Mouse (Mus musculus) CD4-positive, CD25-positive, alpha-beta regulatory T cell, adult 9 weeks (primary cell): Measurements from ENCODE around the gene Icam1. TPM values are rescaled to one million over a fixed set of nuclear protein-coding genes. Genes with fewer than 3 reads are reported as not detected.

Source experiments
- polyA plus RNA-seq: library from polyadenylated mRNA; unstranded; fragments of 100-300 nt; shearing (Covaris generic); gene quantifications from one replicate; pipeline ENCODE4 v1.2.1, GENCODE M21; 2017

The Icam1 gene
- polyA plus RNA-seq = 113 TPM

GRCm38 (mm10) chr9:21015571-21016130, at the start of gene Icam1:
Gene Icam1 (plus strand): TSS chr9:21015985.

GRCm38 (mm10) chr9:20976216-20976960, 39.4 kb upstream of the Icam1 start, which contains the start of gene S1pr2:
Gene S1pr2 (minus strand): TSS chr9:20976781.

DNA sequence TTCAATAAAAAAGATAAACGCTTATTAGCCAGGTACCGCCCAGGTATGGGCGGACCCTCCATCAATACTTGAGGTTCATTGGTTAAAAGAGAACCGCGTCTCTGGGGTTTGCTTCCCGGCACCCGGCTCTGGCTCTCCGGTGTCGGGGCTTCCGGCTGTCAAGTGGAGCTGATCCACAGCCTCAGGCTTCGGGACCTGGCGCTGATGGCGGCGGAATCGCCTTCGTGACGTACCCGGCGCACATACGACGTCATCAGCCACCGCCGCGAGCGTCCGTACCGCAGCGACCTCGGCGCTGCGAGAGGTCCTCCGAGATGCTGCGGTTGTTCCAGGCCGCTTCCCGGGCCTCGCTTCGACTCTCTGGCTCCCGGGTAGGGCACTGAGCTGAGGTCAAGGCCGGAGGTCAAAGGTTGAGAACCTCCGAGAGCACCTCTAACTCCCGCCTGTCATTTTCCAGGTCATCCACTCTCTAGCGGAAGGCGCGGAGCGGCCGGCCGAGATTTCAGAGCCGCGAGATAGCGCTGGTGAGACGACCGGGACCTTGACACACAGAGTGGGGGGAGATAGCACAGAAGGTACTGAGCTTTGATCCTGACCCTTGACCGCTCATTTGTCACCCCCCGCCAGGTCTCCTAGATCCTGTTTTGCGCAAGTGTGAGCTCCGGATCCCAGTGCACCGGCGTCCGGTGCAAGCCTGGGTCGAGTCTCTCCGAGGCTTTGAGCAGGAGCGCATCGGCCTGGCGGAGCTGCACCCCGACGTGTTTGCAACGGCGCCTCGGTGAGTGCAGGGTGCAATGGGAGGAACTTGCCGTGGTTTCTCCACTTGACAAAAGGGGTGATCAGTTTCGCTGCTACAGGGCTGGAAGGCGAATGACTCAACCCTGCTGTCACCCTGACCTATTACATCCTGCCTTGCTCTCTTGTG, 12.9 kb upstream of the Icam1 start, which contains the start of gene Mrpl4:
TSS of gene Mrpl4 (plus strand) at position 112 of the 925 bp plus-strand sequence.

DNA sequence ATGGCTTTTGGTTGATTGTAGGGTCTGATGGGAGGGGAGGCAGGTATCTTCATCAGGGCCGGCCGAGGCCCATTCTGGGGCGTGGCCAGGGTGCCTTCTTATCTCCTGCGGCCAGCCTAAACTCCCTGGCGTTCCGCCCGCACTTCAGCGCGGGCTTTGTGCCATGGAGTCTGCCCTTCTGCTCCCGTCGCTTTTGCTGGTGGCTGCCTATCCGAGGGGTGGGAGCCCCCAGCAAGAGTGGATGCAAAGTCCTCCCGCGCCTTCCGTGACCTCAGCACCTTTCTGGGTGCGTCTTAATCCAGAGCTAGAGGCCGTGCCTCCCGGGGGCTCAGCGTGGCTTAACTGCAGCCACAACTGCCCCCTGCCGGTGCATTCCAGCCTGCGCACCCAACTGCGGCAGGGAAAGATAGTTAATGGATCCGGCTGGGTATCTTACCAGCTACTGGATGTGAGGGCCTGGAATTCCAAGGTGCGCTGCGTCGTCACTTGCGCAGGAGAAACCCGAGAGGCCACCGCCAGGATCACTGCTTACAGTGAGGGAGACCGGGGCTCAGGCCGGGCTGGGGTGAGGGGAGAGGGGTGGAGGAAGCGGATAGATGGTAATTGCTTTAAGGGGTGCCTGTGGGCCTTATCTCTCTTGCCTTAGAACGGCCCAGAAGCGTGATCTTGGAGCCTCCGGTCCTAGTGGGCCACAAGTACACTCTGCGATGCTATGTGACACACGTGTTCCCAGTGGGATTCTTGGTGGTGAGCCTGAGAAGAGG, 13.7 kb downstream of the Icam1 start, which contains the start of gene Icam4:
TSS of gene Icam4 (plus strand) at position 83 of the 764 bp plus-strand sequence.

GRCm38 (mm10) chr9:21031896-21032351, 16.1 kb downstream of the Icam1 start, which contains the start of gene Icam5:
Gene Icam5 (plus strand): TSS chr9:21032073.

DNA sequence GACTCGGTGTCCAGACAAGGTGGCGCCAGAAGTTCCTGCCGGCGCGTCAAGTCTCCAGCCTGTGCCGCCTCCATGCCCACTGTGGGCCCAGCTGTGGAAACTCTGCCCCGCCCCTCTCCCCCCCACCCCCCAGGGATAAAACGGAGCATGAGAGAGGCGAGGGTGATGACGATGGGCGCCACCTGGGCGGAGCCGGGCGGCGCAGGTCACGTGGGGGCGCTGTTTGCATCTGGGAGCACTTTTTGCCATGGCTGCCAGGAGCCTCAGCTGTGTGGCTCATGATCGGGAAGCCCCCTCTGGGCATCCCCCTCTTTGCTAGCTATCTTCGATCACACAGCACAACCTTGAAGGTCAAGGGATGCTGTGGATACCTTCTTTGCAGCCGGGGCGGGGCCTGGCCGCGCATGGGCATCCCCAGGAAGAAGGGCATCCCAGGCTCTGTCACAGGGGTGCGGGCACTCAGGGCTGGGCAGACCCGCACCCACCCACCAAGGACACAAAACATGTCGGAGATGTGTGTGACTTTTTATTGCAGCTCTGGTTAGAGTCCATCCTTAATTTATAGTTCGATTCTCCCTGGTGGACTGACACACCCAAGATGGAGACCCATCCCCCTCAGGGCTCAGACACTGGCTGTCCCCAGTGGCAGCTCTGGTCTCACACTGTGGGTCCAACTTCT, 51.4 kb downstream of the Icam1 start, which contains the start of gene Zglp1:
TSS of gene Zglp1 (minus strand) at position 88 of the 679 bp plus-strand sequence.

GRCm38 (mm10) chr9:21073044-21073840, 57.5 kb downstream of the Icam1 start, which contains the start of the genes Gm49373 and Fdx1l:
Gene Gm49373 (minus strand): TSS chr9:21073096.
Gene Fdx1l (minus strand): TSS chr9:21073614.

Other genes with a start within 250 kb of the Icam1 start
- 0.24 TPM for gene Col5a3, start 200.9 kb upstream of the Icam1 start, polyA plus RNA-seq
- not detected for gene Rdh8, start 197.5 kb upstream of the Icam1 start, polyA plus RNA-seq
- 46.9 TPM for gene A230050P20Rik, start 147.3 kb upstream of the Icam1 start, polyA plus RNA-seq
- 0.41 TPM for gene Angptl6, start 136.3 kb upstream of the Icam1 start, polyA plus RNA-seq
- 88.4 TPM for gene Ppan, start 127.8 kb upstream of the Icam1 start, polyA plus RNA-seq
- gene Eif3g, start 117.4 kb upstream of the Icam1 start, polyA plus RNA-seq = 305 TPM
- 96.2 TPM for gene Dnmt1, start 56.1 kb upstream of the Icam1 start, polyA plus RNA-seq
- 21.2 TPM for gene S1pr2, start 39.2 kb upstream of the Icam1 start, polyA plus RNA-seq
- 138 TPM for gene Mrpl4, start 13.2 kb upstream of the Icam1 start, polyA plus RNA-seq
- gene Icam4, start 13.4 kb downstream of the Icam1 start, polyA plus RNA-seq = 2.6 TPM
- 0.84 TPM for gene Icam5, start 16.1 kb downstream of the Icam1 start, polyA plus RNA-seq
- gene Zglp1, start 51.1 kb downstream of the Icam1 start, polyA plus RNA-seq = 0.36 TPM
- not detected for gene Gm49373, start 57.1 kb downstream of the Icam1 start, polyA plus RNA-seq
- 30.7 TPM for gene Fdx1l, start 57.6 kb downstream of the Icam1 start, polyA plus RNA-seq
- gene Gm38431, start 76.0 kb downstream of the Icam1 start, polyA plus RNA-seq = 7.4 TPM
- 82.1 TPM for gene Raver1, start 76.0 kb downstream of the Icam1 start, polyA plus RNA-seq
- 96.0 TPM for gene Tyk2, start 115.3 kb downstream of the Icam1 start, polyA plus RNA-seq
- 305 TPM for gene Cdc37, start 134.0 kb downstream of the Icam1 start, polyA plus RNA-seq
- 0.61 TPM for gene Pde4a, start 149.7 kb downstream of the Icam1 start, polyA plus RNA-seq
- 27.8 TPM for gene Keap1, start 223.4 kb downstream of the Icam1 start, polyA plus RNA-seq
- not detected for gene S1pr5, start 232.5 kb downstream of the Icam1 start, polyA plus RNA-seq
- gene Atg4d, start 249.3 kb downstream of the Icam1 start, polyA plus RNA-seq = 48.5 TPM